In the genomic region with DNA sequence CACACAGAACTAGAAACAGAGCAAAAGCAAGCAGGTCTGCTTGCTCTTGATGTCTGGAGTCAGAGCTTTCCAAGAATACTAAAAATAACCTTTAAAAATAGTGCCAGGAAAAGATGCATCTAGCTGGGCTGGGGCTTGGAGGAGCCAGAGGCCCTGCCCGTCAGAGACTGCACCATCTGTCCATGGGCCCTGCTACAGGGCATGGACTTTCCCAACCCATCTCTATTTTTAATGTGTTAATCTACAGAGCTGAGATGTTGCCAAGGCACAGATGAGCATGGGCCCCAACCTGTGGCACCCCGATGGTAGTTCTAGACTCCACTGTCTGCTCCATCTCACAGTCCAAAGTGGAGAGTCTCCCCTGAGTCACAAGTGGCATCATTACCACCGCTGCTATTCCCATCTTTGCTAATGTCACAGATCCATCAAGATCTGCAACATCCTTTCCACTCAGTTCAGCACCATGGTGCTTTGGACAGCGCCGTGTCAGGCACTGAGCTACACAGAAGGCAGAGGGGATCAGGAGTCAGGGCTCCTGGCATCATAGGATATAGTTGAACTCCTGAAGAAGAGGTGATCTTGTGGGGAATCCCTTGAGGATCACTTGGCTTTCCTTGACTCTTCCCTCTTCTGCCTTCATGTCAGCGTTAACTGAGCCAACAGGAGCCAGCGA, we compare ENCODE assay signal across 13 mouse cellular contexts.
DNase-seq lines count a peak whose midpoint lies in the region; ATAC-seq and TF ChIP-seq lines count a peak whose summit lies in the region.
"Had no signal": no experiment of that assay in that cellular context is flagged by ENCODE, and none has a peak within 500 bp of the region (broad histone marks: within the 10 kb centered on the region; RNA-seq: fewer than 3 reads in every experiment).

No protein-coding gene starts in this region.

- no peaks in the 10 kb centered on the region for H3K36me3 ChIP-seq in neural tube, embryonic 15.5 days
- no peaks in the 10 kb centered on the region for H3K36me3 ChIP-seq in myocyte (ENCODE audit: control insufficient read depth, insufficient read depth)
- H3K36me3 ChIP-seq: limb, embryonic 12.5 days; midbrain, embryonic 13.5 days had no signal

- H3K79me2 ChIP-seq in myocyte (ENCODE audit: control insufficient read depth, insufficient read depth), result no peaks in the 10 kb centered on the region

- H3ac ChIP-seq in myocyte (ENCODE audit: control insufficient read depth, insufficient read length), result no peak overlapping the region

- no peak overlapping the region for H3K4me3 ChIP-seq in neural tube, embryonic 15.5 days (replicated peaks)
- H3K4me3 ChIP-seq in myocyte, result no peak overlapping the region
- H3K4me3 ChIP-seq: forebrain, embryonic 13.5 days; limb, embryonic 12.5 days; midbrain, embryonic 13.5 days had no signal

- no peaks in the 10 kb centered on the region for H3K9me3 ChIP-seq in neural tube, embryonic 15.5 days (replicated peaks)
- H3K9me3 ChIP-seq: forebrain, embryonic 13.5 days; limb, embryonic 12.5 days; midbrain, embryonic 13.5 days had no signal

- ATAC-seq in neural tube, embryonic 15.5 days (ENCODE audit: low FRiP score), result no peak
- ATAC-seq: forebrain, embryonic 13.5 days; midbrain, embryonic 13.5 days had no signal

- no peak overlapping the region for H3K4me2 ChIP-seq in neural tube, embryonic 15.5 days
- no peak overlapping the region for H3K4me2 ChIP-seq in myocyte (ENCODE audit: low read depth)
- H3K4me2 ChIP-seq: forebrain, embryonic 13.5 days; hindbrain, embryonic 14.5 days; limb, embryonic 12.5 days; midbrain, embryonic 13.5 days had no signal

- TF ChIP-seq POLR2A in myocyte (IDR thresholded peaks at IDR 0.05; ENCODE audit: insufficient read length, low read depth), result no peak

- peak; percentile 42 for DNase-seq in gastrocnemius, postnatal 10 days
- DNase-seq in gastrocnemius, postnatal 25 days, result no peak
- DNase-seq in neural tube, embryonic 10.5 days (ENCODE audit: extremely low spot score, low spot score), result peak; percentile 59
- peak; percentile 79 for DNase-seq in cerebellum, adult 9-11 months
- DNase-seq in layer of hippocampus, adult 9-10 months (ENCODE audit: low spot score), result no peak
- no peak for DNase-seq in urinary bladder, postnatal 36 days (ENCODE audit: low spot score in 2 of 2)
- DNase-seq: right cerebral cortex, postnatal 4 days had no signal

- peaks cover 16% of the 10 kb centered on the region for H3K27me3 ChIP-seq in neural tube, embryonic 15.5 days (replicated peaks)
- no peaks in the 10 kb centered on the region for H3K27me3 ChIP-seq in myocyte (ENCODE audit: control insufficient read depth, insufficient read depth, insufficient read length)

- H3K4me1 ChIP-seq in neural tube, embryonic 15.5 days, result peaks cover 7% of the 10 kb centered on the region; the same call in 1 of the 2 replicates
- H3K4me1 ChIP-seq: limb, embryonic 12.5 days had no signal

- 77% methylated on average over 7 of the region's 7 CpGs for WGBS in neural tube, embryonic 15.5 days

- no peak overlapping the region for H3K27ac ChIP-seq in neural tube, embryonic 15.5 days (replicated peaks)
- H3K27ac ChIP-seq: forebrain, embryonic 13.5 days; hindbrain, embryonic 14.5 days; limb, embryonic 12.5 days; midbrain, embryonic 13.5 days had no signal

- H3K9ac ChIP-seq in neural tube, embryonic 15.5 days (replicated peaks), result no peak overlapping the region
- H3K9ac ChIP-seq: forebrain, embryonic 13.5 days; hindbrain, embryonic 14.5 days; limb, embryonic 12.5 days; midbrain, embryonic 13.5 days had no signal

TF ChIP-seq in myocyte, 11 proteins besides CTCF, POLR2A, EP300 and RAD21:
- TF ChIP-seq E2F4 (IDR thresholded peaks at IDR 0.05; ENCODE audit: insufficient read depth) (no peak), REST (IDR thresholded peaks at IDR 0.05; ENCODE audit: insufficient read depth, insufficient read length) (peak; percentile 89), POLR2AphosphoS2 (IDR thresholded peaks at IDR 0.05; ENCODE audit: insufficient read length, low read depth) (no peak), MYOG (IDR thresholded peaks at IDR 0.05; ENCODE audit: control insufficient read depth in 1 of 3, insufficient read depth in 1 of 3, insufficient read length in 2 of 3, low read depth in 2 of 3) (no peak)

Comparison
In these comparisons a context has a peak if more than half of its experiments do, and no peak if none do; other contexts are left out.
1. DNase-seq: peak in gastrocnemius, postnatal 10 days (single experiment), neural tube, embryonic 10.5 days (single experiment) and cerebellum, adult 9-11 months (single experiment); none in gastrocnemius, postnatal 25 days (single experiment), layer of hippocampus, adult 9-10 months (single experiment) and urinary bladder, postnatal 36 days (0 of 2).